Mouse (Mus musculus) stomach, embryonic 14.5 days (tissue): ENCODE data around the gene Baiap2. TPM values are rescaled to one million over a fixed set of nuclear protein-coding genes. Genes with fewer than 3 reads are reported as not detected.

Experiments used
- ATAC-seq: fragments of 200-750 bp; cut with Nextera tagmentation; 2 replicates; pipeline ENCODE4 v1.8.0; 2017; ENCODE audit warnings: low read depth, moderate TSS enrichment; ENCODE audit not compliant: insufficient number of reproducible peaks, insufficient read depth, low FRiP score
- H3K27ac ChIP-seq: fragments of 300-500 bp; sonication (generic); 2 replicates; pipeline ENCODE4 v1.5.1; 2014; ENCODE audit warnings: mild to moderate bottlenecking, low read length, moderate library complexity, mixed read lengths
- H3K27me3 ChIP-seq: fragments of 300-500 bp; sonication (generic); 2 replicates; pipeline ENCODE4 v1.6.1; 2014; ENCODE audit warnings: low read length, control low read depth, mixed read lengths; ENCODE audit not compliant: control insufficient read depth, insufficient read depth
- H3K36me3 ChIP-seq: fragments of 300-500 bp; sonication (generic); 2 replicates; pipeline ENCODE4 v1.6.1; 2014; ENCODE audit warnings: mild to moderate bottlenecking, control low read depth, low read length, moderate library complexity, mixed read lengths; ENCODE audit not compliant: control insufficient read depth, insufficient read depth
- H3K4me1 ChIP-seq: fragments of 300-500 bp; sonication (generic); 2 replicates; pipeline ENCODE4 v1.6.1; 2014; ENCODE audit warnings: low read length, control low read depth, mixed read lengths; ENCODE audit not compliant: control insufficient read depth, insufficient read depth
- H3K4me2 ChIP-seq: fragments of 300-500 bp; sonication (generic); replicated peaks from 2 replicates; pipeline ENCODE4 v1.6.1; 2014; ENCODE audit warnings: low read depth, low read length, control low read depth
- H3K4me3 ChIP-seq: fragments of 300-500 bp; sonication (generic); 2 replicates; pipeline ENCODE4 v1.5.1; 2014; ENCODE audit warnings: low read depth, low read length, control low read depth
- H3K9ac ChIP-seq: fragments of 300-500 bp; sonication (generic); replicated peaks from 2 replicates; pipeline ENCODE4 v1.6.1; 2014; ENCODE audit warnings: low read depth, mild to moderate bottlenecking, control low read depth, low read length, moderate library complexity, mixed read lengths
- H3K9me3 ChIP-seq: fragments of 300-500 bp; sonication (generic); 2 replicates; pipeline ENCODE4 v1.6.1; 2016; ENCODE audit warnings: low read depth, low read length, control low read depth; ENCODE audit not compliant: control insufficient read depth
- WGBS: fragments of 180-500 bp; shearing (Covaris S2); extraction: QIAGEN DNeasy Blood & Tissue Kit; methylation state at CpG from one replicate; pipeline ENCODE4 v1.1.7; 2014; 5-methylcytosine and 5-hydroxymethylcytosine counted together
- polyA plus RNA-seq: library from polyadenylated mRNA; unstranded; fragments of >200 nt; fragmentation: Nextera tagmentation; extraction: Ambion mirVana; gene quantifications from 2 replicates; pipeline ENCODE4 v1.2.1, GENCODE M21; 2014

Gene Baiap2
- polyA plus RNA-seq, 1 experiment from 2014 or later: 28.0 TPM

DNA sequence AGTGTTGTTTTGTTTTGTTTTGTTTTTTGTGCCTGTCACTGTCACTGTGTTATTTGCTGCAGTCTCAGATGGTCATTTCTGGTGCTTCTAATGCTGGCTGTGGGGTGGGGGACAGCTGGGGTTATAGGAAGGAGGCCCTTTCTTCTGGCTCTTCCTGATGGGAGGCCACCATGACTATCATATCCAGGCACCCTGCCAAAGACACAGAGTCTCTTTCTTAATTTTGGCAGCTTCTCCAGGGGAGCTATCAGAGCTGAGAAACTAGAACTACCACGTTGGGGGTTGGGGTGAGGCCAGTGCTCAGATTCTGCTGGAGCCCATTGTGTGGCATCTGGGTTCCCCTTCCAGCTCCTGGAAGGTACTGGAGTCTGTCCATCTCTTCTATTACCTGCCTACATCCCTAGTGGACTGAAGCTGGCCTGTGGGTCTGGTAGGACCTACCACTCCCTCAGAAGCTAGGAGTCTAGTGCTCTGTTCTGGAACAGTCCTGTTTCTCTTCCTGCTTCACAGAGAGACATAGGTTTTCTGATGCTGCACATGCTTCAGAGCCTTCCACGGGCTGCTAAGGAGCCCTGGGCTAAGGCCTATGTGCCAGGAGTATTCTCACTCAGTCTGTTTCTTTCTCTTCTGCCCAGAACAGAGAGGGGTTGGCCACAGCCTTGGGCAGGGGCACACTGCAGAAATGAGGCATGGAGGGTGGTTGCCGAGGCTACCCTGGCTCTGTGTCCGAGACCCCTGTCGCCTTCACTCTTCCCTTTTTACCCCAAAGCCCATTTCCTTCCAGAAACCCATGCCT lies 10.1 kb downstream of the Baiap2 start:
- H3K27me3 ChIP-seq: no peaks in the 10 kb centered on the region
- peak overlapping the region; percentile 15 for H3K27ac ChIP-seq
- no peak overlapping the region for H3K4me3 ChIP-seq
- no peaks in the 10 kb centered on the region for H3K36me3 ChIP-seq
- 57% methylated on average over 5 of the region's 5 CpGs for WGBS
- no peaks in the 10 kb centered on the region for H3K9me3 ChIP-seq
- no peak for ATAC-seq
- no peak overlapping the region for H3K4me2 ChIP-seq
- peaks cover 29% of the 10 kb centered on the region for H3K4me1 ChIP-seq
- H3K9ac ChIP-seq: no peak overlapping the region

DNA sequence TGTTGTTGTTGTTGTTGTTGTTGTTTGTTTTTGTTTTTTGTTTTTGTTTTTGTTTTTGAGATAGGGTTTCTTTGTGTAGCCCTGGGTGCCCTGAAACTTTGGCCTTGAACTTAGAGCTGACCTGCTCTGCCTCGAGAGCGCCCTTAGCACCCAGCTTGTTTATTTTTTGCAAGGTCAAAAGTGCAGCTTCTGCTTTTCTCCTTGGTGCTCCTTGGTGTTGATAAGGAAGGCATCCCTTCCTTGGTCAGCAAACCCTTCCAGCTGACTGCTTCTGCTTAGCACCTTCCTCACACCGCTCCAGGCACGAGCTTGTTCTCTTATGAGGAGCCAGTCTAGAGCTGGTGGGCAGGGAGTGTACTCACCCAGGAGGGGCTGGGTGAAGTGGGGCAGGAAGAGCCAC lies 11.7 kb downstream of the Baiap2 start:
- Histone ChIP-seq H3K4me3 (no peak overlapping the region), H3K27me3 (no peaks in the 10 kb centered on the region), H3K27ac (no peak overlapping the region), H3K4me2 (no peak overlapping the region), H3K4me1 (peaks cover 23% of the 10 kb centered on the region), H3K9me3 (no peaks in the 10 kb centered on the region), H3K36me3 (no peaks in the 10 kb centered on the region), H3K9ac (no peak overlapping the region)
- WGBS: 40% methylated on average over 4 of the region's 4 CpGs
- no peak for ATAC-seq

DNA sequence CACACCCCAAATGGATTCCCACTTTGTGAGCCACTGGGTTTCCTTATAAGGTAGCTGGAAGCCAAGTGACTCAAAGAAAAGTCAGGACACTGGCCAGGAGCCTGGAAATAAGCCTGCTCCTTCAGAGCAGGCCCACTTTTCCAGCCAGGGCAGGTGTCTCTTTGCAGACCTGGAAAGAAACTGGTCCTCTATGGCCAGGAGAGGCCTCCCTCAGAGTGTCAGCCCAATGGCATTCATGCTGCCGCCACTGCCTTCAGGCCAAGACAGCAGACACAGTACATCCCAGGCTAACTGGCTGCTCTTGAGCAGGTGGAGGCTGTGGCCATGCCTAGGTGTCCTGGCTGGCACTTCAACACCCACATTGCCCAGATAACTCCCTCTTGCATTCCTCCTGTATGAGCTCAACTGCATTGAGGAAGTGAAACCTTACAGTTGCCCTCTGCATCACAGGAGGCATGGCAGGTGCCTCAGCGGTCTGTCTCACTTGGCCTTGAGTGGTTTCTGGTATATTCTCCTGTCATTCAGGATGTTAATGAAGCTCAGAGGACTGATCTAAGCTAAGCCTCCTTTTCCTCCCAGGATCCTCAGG lies 12.3 kb downstream of the Baiap2 start:
- no peaks in the 10 kb centered on the region for H3K9me3 ChIP-seq
- no peaks in the 10 kb centered on the region for H3K27me3 ChIP-seq
- ATAC-seq: no peak
- no peak overlapping the region for H3K9ac ChIP-seq
- H3K4me3 ChIP-seq: no peak overlapping the region
- no peaks in the 10 kb centered on the region for H3K36me3 ChIP-seq
- no peak overlapping the region for H3K4me2 ChIP-seq
- 62% methylated on average over 2 of the region's 2 CpGs for WGBS
- H3K4me1 ChIP-seq: peaks cover 23% of the 10 kb centered on the region
- H3K27ac ChIP-seq: no peak overlapping the region

DNA sequence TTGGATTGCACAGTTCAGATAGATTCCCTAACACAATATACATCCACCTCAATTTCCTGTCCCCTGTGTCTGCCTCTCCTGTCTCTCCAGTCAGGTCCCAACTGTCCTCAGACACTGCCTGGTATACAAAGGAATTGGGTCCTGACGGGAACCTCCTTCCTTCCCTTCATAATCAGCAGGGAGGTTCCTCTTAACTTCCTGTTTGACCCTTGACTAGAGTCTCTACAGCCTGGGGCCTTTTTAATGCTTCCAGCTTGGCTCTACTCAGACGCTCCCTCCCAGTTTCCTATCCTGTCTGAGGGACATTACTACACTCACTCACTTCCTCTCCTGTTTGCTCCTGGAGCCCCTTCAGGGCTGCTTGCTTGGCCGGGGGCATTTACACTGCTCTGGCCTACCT lies 12.9 kb downstream of the Baiap2 start:
- 58% methylated on average over 3 of the region's 3 CpGs for WGBS
- Histone ChIP-seq H3K4me3 (no peak overlapping the region), H3K9ac (no peak overlapping the region), H3K9me3 (no peaks in the 10 kb centered on the region), H3K4me2 (no peak overlapping the region), H3K27me3 (no peaks in the 10 kb centered on the region), H3K27ac (no peak overlapping the region; the same call in 1 of the 2 replicates), H3K4me1 (peaks cover 23% of the 10 kb centered on the region), H3K36me3 (0 out of 2 replicates have a peak, but pooled peaks cover under 1% of the 10 kb centered on the region)
- no peak for ATAC-seq

DNA sequence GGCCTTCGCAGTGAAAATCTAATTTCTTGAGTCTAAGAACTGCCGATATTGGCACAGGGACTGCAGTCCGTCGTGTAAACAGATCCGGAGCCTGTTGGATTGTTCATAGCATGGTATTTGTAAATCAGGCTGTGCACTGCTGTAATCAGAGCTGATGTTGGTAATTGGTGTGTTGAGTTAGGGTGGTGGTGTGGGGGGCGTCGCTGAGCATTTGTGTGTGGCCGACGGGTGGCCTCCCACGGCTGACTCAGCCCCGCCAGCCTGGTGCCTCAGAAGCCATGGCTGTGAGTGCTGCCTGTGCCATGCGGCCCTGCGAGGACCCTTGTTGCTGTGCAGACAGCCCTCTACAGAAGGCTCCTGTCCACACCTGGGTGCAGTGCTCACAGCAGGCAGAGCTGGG lies 14.0 kb downstream of the Baiap2 start:
- Histone ChIP-seq H3K9ac (no peak overlapping the region), H3K4me1 (peaks cover 23% of the 10 kb centered on the region), H3K4me2 (no peak overlapping the region), H3K4me3 (no peak overlapping the region), H3K27ac (no peak overlapping the region), H3K27me3 (no peaks in the 10 kb centered on the region), H3K36me3 (0 out of 2 replicates have a peak, but pooled peaks cover 6% of the 10 kb centered on the region), H3K9me3 (no peaks in the 10 kb centered on the region)
- 78% methylated on average over 13 of the region's 13 CpGs for WGBS
- no peak for ATAC-seq

DNA sequence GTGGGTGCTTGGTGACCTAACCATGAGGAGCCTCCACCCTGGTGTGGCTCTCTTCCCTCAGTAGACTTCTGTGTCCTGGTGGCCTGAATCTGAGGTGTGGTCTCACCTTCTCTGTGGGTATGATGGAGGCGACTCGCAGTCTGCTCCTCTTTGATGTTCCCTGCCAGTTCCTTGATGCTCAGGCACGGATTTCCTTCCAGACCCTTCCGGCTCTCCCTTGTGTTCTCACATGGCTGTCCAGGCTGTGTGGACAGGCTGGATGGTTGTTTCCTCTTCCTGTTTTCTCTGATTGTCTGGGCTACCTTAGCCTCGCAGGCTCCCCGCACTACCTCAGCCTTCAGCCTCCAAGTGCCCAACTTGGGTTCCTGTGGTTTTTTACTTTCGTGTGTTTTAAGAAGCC lies 16.3 kb downstream of the Baiap2 start:
- ATAC-seq: no peak

DNA sequence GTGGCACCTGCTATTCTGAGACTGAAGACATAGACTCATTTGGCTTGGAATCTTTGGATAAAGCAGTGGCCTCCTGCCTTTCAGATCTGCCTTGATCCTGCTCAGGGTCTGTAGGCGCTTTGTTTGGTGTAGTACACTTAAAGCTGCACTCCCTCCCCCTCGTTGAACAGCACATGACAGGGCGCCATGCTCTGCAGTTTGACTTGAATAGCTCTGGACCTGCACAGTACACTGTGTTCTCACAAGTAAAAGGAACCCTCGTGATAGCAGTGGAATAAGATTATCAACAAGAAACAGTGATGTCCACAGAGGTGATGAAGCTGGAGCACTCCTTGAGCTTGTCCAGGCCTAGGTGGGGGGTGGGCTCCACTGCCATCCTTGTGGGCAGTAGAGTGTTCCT lies 17.2 kb downstream of the Baiap2 start:
- Histone ChIP-seq H3K4me2 (no peak overlapping the region), H3K4me3 (no peak overlapping the region), H3K27ac (no peak overlapping the region), H3K4me1 (0 out of 2 replicates have a peak, but pooled peaks cover 5% of the 10 kb centered on the region), H3K36me3 (0 out of 2 replicates have a peak, but pooled peaks cover 6% of the 10 kb centered on the region), H3K9ac (no peak overlapping the region), H3K9me3 (no peaks in the 10 kb centered on the region), H3K27me3 (no peaks in the 10 kb centered on the region)
- 82% methylated on average over 4 of the region's 4 CpGs for WGBS
- no peak for ATAC-seq

More for the DNA sequence above, 16.3 kb downstream of the Baiap2 start:
- 0 out of 2 replicates have a peak, but pooled peaks cover 6% of the 10 kb centered on the region for H3K36me3 ChIP-seq
- WGBS: 88% methylated on average over 7 of the region's 7 CpGs
- H3K4me1 ChIP-seq: peaks cover 10% of the 10 kb centered on the region; the same call in 1 of the 2 replicates
- H3K9me3 ChIP-seq: no peaks in the 10 kb centered on the region
- no peaks in the 10 kb centered on the region for H3K27me3 ChIP-seq
- H3K9ac ChIP-seq: no peak overlapping the region
- no peak overlapping the region for H3K4me2 ChIP-seq
- H3K27ac ChIP-seq: no peak overlapping the region
- no peak overlapping the region for H3K4me3 ChIP-seq

DNA sequence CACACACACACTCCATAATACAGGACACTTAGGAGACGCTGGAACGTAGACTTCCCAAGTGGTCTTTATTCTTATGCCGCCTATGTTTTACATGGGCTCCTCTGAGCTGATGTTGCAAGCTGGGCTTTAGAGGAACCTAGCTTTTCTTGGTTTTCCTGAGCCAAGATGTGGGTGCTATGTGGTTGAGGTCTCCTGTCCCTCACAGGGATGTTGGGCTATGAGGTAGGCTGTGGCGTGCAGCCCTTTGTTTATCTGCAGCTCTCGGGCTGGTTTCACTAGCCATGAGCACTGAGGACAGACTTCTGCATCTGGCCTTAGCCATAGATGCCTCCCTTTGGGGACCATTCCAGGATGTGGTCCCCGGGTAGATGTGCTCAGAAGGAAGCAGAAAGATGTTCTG lies 18.1 kb downstream of the Baiap2 start:
- H3K36me3 ChIP-seq: 0 out of 2 replicates have a peak, but pooled peaks cover 6% of the 10 kb centered on the region
- H3K27ac ChIP-seq: no peak overlapping the region
- no peaks in the 10 kb centered on the region for H3K4me1 ChIP-seq
- no peak overlapping the region for H3K4me3 ChIP-seq
- ATAC-seq: no peak
- H3K27me3 ChIP-seq: no peaks in the 10 kb centered on the region
- no peak overlapping the region for H3K4me2 ChIP-seq
- whole genome bisulfite sequencing: 84% methylated on average over 6 of the region's 6 CpGs
- no peaks in the 10 kb centered on the region for H3K9me3 ChIP-seq
- no peak overlapping the region for H3K9ac ChIP-seq
